Mouse (Mus musculus): Measurements from ENCODE around the gene Serpina3n. TPM values are rescaled to one million over a fixed set of nuclear protein-coding genes. Genes with fewer than 3 reads are reported as not detected.
"Not testable (repeated sequence)": the region's sequence is repeated elsewhere in the genome, so short reads cannot be mapped to it uniquely, and the experiment has no call there.

Serpina3n gene
- polyA plus RNA-seq, 2 experiments from 2014 or later = not detected

GRCm38 (mm10) chr12:104433951-104434735 lies 27.6 kb downstream of the Serpina3n start:
- ATAC-seq = no peak

- ATAC-seq = no peak
Observed at GRCm38 (mm10) chr12:104440087-104440760, 33.7 kb downstream of the Serpina3n start.

DNA sequence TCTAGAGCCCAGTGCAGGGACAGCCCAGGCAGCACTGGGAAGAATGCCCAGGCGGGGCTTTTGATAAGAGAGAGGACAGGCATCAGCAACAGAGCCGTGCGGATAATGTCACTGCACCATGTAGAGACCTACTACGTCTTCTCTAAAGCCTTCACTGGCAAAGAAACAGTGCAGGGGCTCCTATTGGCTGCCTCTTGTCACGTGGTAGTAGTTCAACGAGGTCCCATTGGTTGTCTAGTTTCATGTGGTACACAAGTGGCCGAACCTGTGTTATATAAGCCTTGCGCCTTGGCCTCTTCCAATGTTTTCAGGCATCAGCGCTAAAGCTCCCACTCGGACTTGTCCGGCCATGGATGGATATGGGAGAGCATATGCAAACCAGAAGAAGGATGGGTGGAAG lies 37.2 kb downstream of the Serpina3n start:
- ATAC-seq = no peak

DNA sequence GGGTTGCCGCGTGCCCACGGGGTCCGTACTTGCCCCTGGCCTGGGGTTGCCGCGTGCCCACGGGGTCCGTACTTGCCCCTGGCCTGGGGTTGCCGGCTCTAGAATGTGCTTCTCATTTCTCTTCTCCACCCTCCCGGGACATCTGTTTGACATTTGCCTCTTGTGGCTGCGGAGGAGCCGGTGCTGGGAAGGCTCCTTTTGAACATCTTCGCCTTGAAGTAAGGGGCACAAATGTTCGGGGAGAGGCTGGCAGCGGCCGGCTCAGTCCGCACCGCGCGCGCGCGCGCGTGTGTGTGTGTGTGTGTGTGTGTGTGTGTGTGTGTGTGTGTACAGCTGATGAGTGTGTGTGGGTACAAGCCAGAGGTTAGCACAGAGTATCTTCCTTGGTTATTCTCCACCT lies 40.5 kb downstream of the Serpina3n start:
- ATAC-seq = not testable (repeated sequence)

DNA sequence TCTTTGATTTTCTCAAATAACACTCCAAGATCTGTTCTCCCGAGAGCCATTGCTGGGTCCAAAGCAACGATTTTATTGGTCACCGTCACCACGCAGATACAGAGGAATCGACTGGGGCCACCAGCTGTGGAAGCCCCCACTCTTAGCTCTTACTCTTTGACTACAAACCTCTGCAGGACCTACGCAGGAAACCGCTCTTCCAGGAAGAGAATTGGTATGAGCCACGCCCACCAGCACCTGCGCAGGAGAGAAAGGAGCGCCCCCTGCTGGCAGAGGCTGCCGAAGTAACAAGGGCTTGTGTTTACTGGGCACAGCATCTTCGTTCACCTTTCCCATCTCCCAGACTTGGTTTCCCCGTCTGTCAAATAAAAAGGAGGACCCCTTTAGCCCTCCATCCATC lies 41.6 kb downstream of the Serpina3n start:
- no peak for ATAC-seq

DNA sequence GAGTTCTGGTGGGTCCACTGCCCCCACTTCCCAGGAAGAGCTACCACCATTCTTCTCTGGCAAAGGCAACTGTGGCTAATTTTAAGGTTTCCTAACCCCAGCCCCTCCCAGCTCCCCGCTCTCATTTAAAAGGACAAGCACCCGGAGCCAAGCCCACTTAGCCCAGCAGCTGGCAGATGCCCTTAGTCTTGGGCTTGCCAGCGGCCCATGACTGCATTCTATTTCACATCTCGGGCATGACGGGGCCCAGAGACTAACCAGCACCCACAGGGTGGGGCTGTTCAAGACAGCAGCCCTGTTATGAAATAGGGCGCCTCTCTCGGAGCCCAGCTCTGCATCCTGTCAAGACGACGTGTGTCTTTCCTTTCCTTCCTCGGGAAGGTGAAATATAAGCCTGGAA lies 43.7 kb downstream of the Serpina3n start:
- ATAC-seq = no peak

GRCm38 (mm10) chr12:104453002-104453401 lies 46.5 kb downstream of the Serpina3n start:
- ATAC-seq = no peak

GRCm38 (mm10) chr12:104459377-104459776 lies 52.8 kb downstream of the Serpina3n start:
- ATAC-seq = no peak

DNA sequence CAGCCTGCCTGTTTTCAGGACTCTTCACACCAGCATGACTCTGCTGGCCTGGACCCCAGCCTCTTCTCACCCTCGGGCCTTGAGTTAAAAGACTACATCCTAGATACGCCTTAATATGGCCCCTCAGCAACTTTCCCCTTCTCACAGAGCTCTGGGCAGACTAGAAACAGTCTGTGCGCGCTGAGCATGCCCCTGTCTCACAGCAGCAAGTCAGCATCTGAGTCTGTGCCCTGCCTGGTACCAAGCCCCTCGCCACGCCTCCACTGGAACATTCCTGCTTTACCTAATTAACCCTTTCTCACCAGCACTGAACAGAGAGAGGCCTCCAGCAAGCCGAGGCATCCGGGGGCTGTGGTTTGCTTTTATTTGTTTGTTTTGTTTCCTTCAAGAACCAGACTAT lies 54.8 kb downstream of the Serpina3n start:
- no peak for ATAC-seq

Other genes starting within 250 kb of the Serpina3n start
- gene Serpina3f, start 192.2 kb upstream of the Serpina3n start, polyA plus RNA-seq (2017; shearing (Covaris generic)) = 10 to 100 TPM; 13.8 to 14.1 TPM
- 100 to 1,000 TPM; 212 to 230 TPM for gene Serpina3g, start 170.5 kb upstream of the Serpina3n start, polyA plus RNA-seq (2017; shearing (Covaris generic))
- not detected for gene Serpina3i, start 143.6 kb upstream of the Serpina3n start, polyA plus RNA-seq (2017; shearing (Covaris generic))
- not detected for gene Serpina3j, start 92.2 kb upstream of the Serpina3n start, polyA plus RNA-seq (2017; shearing (Covaris generic))
- gene Serpina3k, start 68.2 kb upstream of the Serpina3n start, polyA plus RNA-seq (2017; shearing (Covaris generic)) = not detected
- not detected for gene Serpina3m, start 68.2 kb upstream of the Serpina3n start, polyA plus RNA-seq (2017; shearing (Covaris generic))
- gene Gsc, start 66.6 kb downstream of the Serpina3n start, polyA plus RNA-seq (2017; shearing (Covaris generic)) = not detected

All from activated CD4-positive, CD25-positive, alpha-beta regulatory T cell, adult 4 months (primary cell).